Mouse (Mus musculus) kidney, adult 2 months (tissue): ENCODE measurements around the gene Gmds. TPM values are rescaled to one million over a fixed set of nuclear protein-coding genes. Genes with fewer than 3 reads are reported as not detected.

Experiments
- DNase-seq: peaks from one replicate; pipeline ENCODE4 v3.0.0; 2021
- H3K27ac ChIP-seq: fragments of 200-500 bp; 2 replicates; pipeline ENCODE4 v1.5.1; 2012; ENCODE audit warnings: low read depth, low read length, control low read depth, inconsistent platforms; ENCODE audit not compliant: insufficient read depth
- H3K27me3 ChIP-seq: fragments of 200-500 bp; replicated peaks from 2 replicates; pipeline ENCODE4 v1.6.1; 2012; ENCODE audit warnings: mild to moderate bottlenecking, moderate library complexity, low read length, inconsistent platforms; ENCODE audit not compliant: control insufficient read depth, insufficient read depth
- H3K36me3 ChIP-seq: fragments of 200-500 bp; 2 replicates; pipeline ENCODE4 v1.6.1; 2012; ENCODE audit warnings: mild to moderate bottlenecking, moderate library complexity, low read length, inconsistent platforms; ENCODE audit not compliant: control insufficient read depth, insufficient read depth
- H3K4me1 ChIP-seq: fragments of 200-500 bp; 2 replicates; pipeline ENCODE4 v1.6.1; 2011; ENCODE audit warnings: low read length; ENCODE audit not compliant: control insufficient read depth, insufficient read depth
- H3K4me3 ChIP-seq: fragments of 200-500 bp; 2 replicates; pipeline ENCODE4 v1.5.1; 2011; ENCODE audit warnings: mild to moderate bottlenecking, low read depth, low read length, control low read depth; ENCODE audit not compliant: insufficient read depth
- CTCF ChIP-seq: fragments of 200-500 bp; conservative IDR thresholded peaks from 2 replicates; pipeline ENCODE4 v1.5.1; 2011; ENCODE audit warnings: low read depth, mild to moderate bottlenecking, control low read depth, low read length, moderate library complexity, mixed read lengths; ENCODE audit not compliant: insufficient read depth, insufficient read length
- POLR2A ChIP-seq: fragments of 200-500 bp; IDR thresholded peaks from one replicate; pipeline ENCODE4 v1.6.1; 2011; ENCODE audit warnings: low read depth, low read length, control low read depth
- WGBS: fragments of 180-500 bp; shearing (Covaris S2); methylation state at CpG from one replicate; pipeline ENCODE4 v1.1.7; 2018; 5-methylcytosine and 5-hydroxymethylcytosine counted together
- polyA plus RNA-seq: library from polyadenylated mRNA; depleted of rRNA; stranded (reverse); fragments of >200 nt; gene quantifications from 2 replicates; pipeline ENCODE4 v1.2.3, GENCODE M21; 2012

Gmds gene
- polyA plus RNA-seq, 1 experiment, result 15.7 TPM

DNA sequence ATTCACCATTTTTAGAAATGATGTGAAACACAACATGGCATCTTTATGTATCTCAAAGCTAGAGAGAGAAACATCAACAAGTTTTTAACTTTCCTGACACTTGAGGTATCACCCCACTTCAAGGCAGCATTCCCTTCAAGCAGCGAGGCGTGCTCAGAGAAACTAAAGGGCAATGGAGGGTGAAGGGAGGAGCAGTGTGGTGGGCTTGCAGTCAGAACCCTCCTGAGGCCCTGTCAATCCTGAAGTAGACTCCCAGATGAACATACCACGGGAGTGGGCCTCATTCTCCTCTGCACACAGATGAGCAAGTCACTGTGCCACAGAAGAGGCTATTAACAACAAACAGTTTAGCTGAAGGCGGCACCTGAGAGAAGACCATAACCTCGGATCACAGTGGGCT is 439.1 kb downstream of the Gmds start:
- no peaks in the 10 kb centered on the region for H3K36me3 ChIP-seq
- 71% methylated on average over 5 of the region's 5 CpGs for WGBS
- TF ChIP-seq CTCF (no peak), POLR2A (no peak)
- H3K27me3 ChIP-seq, result no peaks in the 10 kb centered on the region
- H3K27ac ChIP-seq, result no peak overlapping the region
- H3K4me3 ChIP-seq, result no peak overlapping the region
- DNase-seq, result no peak
- H3K4me1 ChIP-seq, result no peaks in the 10 kb centered on the region

- DNase-seq, result no peak
These were observed 441.0 kb downstream of the Gmds start for GRCm38 (mm10) chr13:31897493-31897892.

GRCm38 (mm10) chr13:31894511-31894910 is 444.0 kb downstream of the Gmds start:
- DNase-seq, result no peak
- no peaks in the 10 kb centered on the region for H3K4me1 ChIP-seq
- H3K4me3 ChIP-seq, result no peak overlapping the region
- no peak for TF ChIP-seq CTCF
- no peak for TF ChIP-seq POLR2A
- H3K36me3 ChIP-seq, result no peaks in the 10 kb centered on the region
- WGBS, result 92% methylated on average over 3 of the region's 3 CpGs
- H3K27me3 ChIP-seq, result no peaks in the 10 kb centered on the region
- H3K27ac ChIP-seq, result no peak overlapping the region

More at GRCm38 (mm10) chr13:31897493-31897892, 441.0 kb downstream of the Gmds start:
- H3K27me3 ChIP-seq, result no peaks in the 10 kb centered on the region
- TF ChIP-seq POLR2A (no peak), CTCF (no peak)
- H3K27ac ChIP-seq, result no peak overlapping the region
- H3K36me3 ChIP-seq, result no peaks in the 10 kb centered on the region
- WGBS, result 91% methylated on average over 4 of the region's 4 CpGs
- no peaks in the 10 kb centered on the region for H3K4me1 ChIP-seq
- H3K4me3 ChIP-seq, result no peak overlapping the region

GRCm38 (mm10) chr13:31892913-31893514 is 445.5 kb downstream of the Gmds start:
- H3K27me3 ChIP-seq, result no peaks in the 10 kb centered on the region
- no peak overlapping the region for H3K4me3 ChIP-seq
- no peak overlapping the region for H3K27ac ChIP-seq
- TF ChIP-seq CTCF (no peak), POLR2A (no peak)
- WGBS, result 51% methylated on average over 2 of the region's 2 CpGs
- no peaks in the 10 kb centered on the region for H3K36me3 ChIP-seq
- DNase-seq, result no peak
- H3K4me1 ChIP-seq, result no peaks in the 10 kb centered on the region

- TF ChIP-seq CTCF, result no peak
- no peak for TF ChIP-seq POLR2A
- Histone ChIP-seq H3K27me3 (no peaks in the 10 kb centered on the region), H3K27ac (no peak overlapping the region), H3K36me3 (no peaks in the 10 kb centered on the region), H3K4me3 (no peak overlapping the region), H3K4me1 (no peaks in the 10 kb centered on the region)
- 93% methylated on average over 3 of the region's 3 CpGs for WGBS
- no peak for DNase-seq
These were observed 450.0 kb downstream of the Gmds start for GRCm38 (mm10) chr13:31888500-31888899.

DNA sequence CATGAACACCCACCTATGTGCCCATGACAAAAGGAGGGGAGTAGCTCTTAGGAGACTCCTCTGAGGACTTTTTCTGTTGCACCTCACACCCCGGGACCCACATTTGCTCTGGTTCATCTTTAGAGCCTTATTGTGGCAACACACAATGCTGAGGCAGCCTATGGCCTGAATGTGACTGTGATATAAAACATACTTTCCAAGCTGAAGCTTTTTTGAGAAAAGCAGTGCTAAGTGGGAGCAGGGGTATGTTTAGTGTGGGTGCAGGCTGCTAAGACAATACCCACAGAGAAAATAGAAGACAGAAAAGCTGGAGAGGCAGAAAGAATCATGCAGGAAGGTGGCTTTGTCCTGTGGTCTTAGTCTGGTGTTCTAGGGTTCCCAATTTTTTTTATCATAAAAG is 452.8 kb downstream of the Gmds start:
- Histone ChIP-seq H3K4me3 (no peak overlapping the region), H3K27ac (no peak overlapping the region), H3K4me1 (no peaks in the 10 kb centered on the region), H3K27me3 (no peaks in the 10 kb centered on the region), H3K36me3 (no peaks in the 10 kb centered on the region)
- no peak for TF ChIP-seq CTCF
- no peak for TF ChIP-seq POLR2A
- no peak for DNase-seq
- 86% methylated on average over 1 of the region's 1 CpGs for WGBS

GRCm38 (mm10) chr13:31878805-31879477 is 459.6 kb downstream of the Gmds start:
- 92% methylated on average over 8 of the region's 8 CpGs for WGBS
- Histone ChIP-seq H3K36me3 (no peaks in the 10 kb centered on the region), H3K27ac (no peak overlapping the region), H3K4me3 (no peak overlapping the region), H3K4me1 (no peaks in the 10 kb centered on the region), H3K27me3 (no peaks in the 10 kb centered on the region)
- TF ChIP-seq POLR2A (no peak), CTCF (no peak)
- DNase-seq, result no peak
